Comparison of ENCODE assay signal across 30 mouse cellular contexts in genomic region chr14:49283784-49284655, GRCm38 (mm10). TPM values are rescaled to one million over a fixed set of nuclear protein-coding genes. Genes with fewer than 3 reads are reported as not detected.
DNase-seq lines count a peak whose midpoint lies in the region; ATAC-seq and TF ChIP-seq lines count a peak whose summit lies in the region.
"Had no signal": no experiment of that assay in that cellular context is flagged by ENCODE, and none has a peak within 500 bp of the region (broad histone marks: within the 10 kb centered on the region; RNA-seq: fewer than 3 reads in every experiment).

No protein-coding gene starts in this region.

- H3K36me3 ChIP-seq in kidney, postnatal 0 days (ENCODE audit: insufficient read depth, low read length) = no peaks in the 10 kb centered on the region
- H3K36me3 ChIP-seq in small intestine, adult 2 months (ENCODE audit: control insufficient read depth, insufficient read depth, low read length) = no peaks in the 10 kb centered on the region
- H3K36me3 ChIP-seq: heart, embryonic 12.5 days; hindbrain, embryonic 12.5 days; limb, embryonic 10.5 days; midbrain, embryonic 15.5 days; neural tube, embryonic 15.5 days had no signal

- intact Hi-C loops in left cerebral cortex, adult 2 months (cut with DNase I) = no loop called here

- 83% methylated on average over 7 of the region's 7 CpGs for WGBS in kidney, postnatal 0 days
- WGBS in small intestine, adult 2 months = 52% methylated on average over 7 of the region's 7 CpGs

- no peak for TF ChIP-seq POLR2A in small intestine, adult 2 months (IDR thresholded peaks at IDR 0.05; ENCODE audit: low read depth, low read length)

- H3K4me1 ChIP-seq in kidney, postnatal 0 days (replicated peaks; ENCODE audit: insufficient read depth, low read length) = no peaks in the 10 kb centered on the region
- peaks cover 10% of the 10 kb centered on the region; the same call in 1 of the 2 replicates for H3K4me1 ChIP-seq in small intestine, adult 2 months (ENCODE audit: control insufficient read depth, insufficient read depth, insufficient read length, low read length)
- H3K4me1 ChIP-seq: heart, embryonic 12.5 days; hindbrain, embryonic 12.5 days; limb, embryonic 10.5 days; midbrain, embryonic 15.5 days; neural tube, embryonic 15.5 days had no signal

- peak; percentile 98 for ATAC-seq in frontal cortex, adult (ENCODE audit: low TSS enrichment)
- 0 out of 2 replicates have a peak, but pooled peaks have one; percentile 52 for ATAC-seq in kidney, postnatal 0 days (replicated peaks; ENCODE audit: low FRiP score, low read depth)
- ATAC-seq: CD4-positive, CD25-positive, alpha-beta regulatory T cell, adult 4 months; forebrain, embryonic 16.5 days; liver, postnatal 0 days; midbrain, embryonic 15.5 days; Patski had no signal

- no peak overlapping the region for H3K4me3 ChIP-seq in kidney, postnatal 0 days (replicated peaks; ENCODE audit: low read depth, low read length)
- H3K4me3 ChIP-seq in left cerebral cortex, adult 2 months = no peak overlapping the region
- no peak overlapping the region for H3K4me3 ChIP-seq in small intestine, adult 2 months (ENCODE audit: low read depth, low read length)
- H3K4me3 ChIP-seq: heart, embryonic 12.5 days; hindbrain, embryonic 12.5 days; limb, embryonic 10.5 days; midbrain, embryonic 15.5 days; neural tube, embryonic 15.5 days had no signal

- H3K9ac ChIP-seq in kidney, postnatal 0 days (ENCODE audit: low read depth, low read length) = no peak overlapping the region
- H3K9ac ChIP-seq: heart, embryonic 12.5 days; hindbrain, embryonic 12.5 days; liver, postnatal 0 days; midbrain, embryonic 15.5 days; neural tube, embryonic 15.5 days had no signal

- no peaks in the 10 kb centered on the region for H3K27me3 ChIP-seq in kidney, postnatal 0 days (ENCODE audit: insufficient read depth, low read length)
- H3K27me3 ChIP-seq in small intestine, adult 2 months (ENCODE audit: control insufficient read depth, insufficient read depth, low read length) = no peaks in the 10 kb centered on the region
- H3K27me3 ChIP-seq: heart, embryonic 12.5 days; hindbrain, embryonic 12.5 days; neural tube, embryonic 15.5 days; Patski had no signal

- no peak for TF ChIP-seq CTCF in kidney, postnatal 0 days (IDR thresholded peaks at IDR 0.05; ENCODE audit: low read depth)
- no peak for TF ChIP-seq CTCF in left cerebral cortex, adult 2 months (IDR thresholded peaks at IDR 0.05)
- no peak for TF ChIP-seq CTCF in small intestine, adult 2 months (IDR thresholded peaks at IDR 0.05; ENCODE audit: extremely low read depth, insufficient read length, insufficient replicate concordance, low read depth, low read length)

- no peak for DNase-seq in frontal cortex, postnatal 14 days (ENCODE audit: low spot score in 2 of 2)
- DNase-seq in kidney, postnatal 0 days (ENCODE audit: low spot score) = no peak
- DNase-seq in kidney, postnatal 10 days = no peak
- DNase-seq in left cerebral cortex, adult 2 months (ENCODE audit: extremely low spot score in 1 of 2, low spot score in 2 of 2) = peak in 1 of 2 experiments; percentile 22
- DNase-seq in lung, postnatal 10 days = no peak
- no peak for DNase-seq in cerebellum, adult 9-11 months
- DNase-seq: adrenal gland, postnatal 14 days; cerebellum, adult 11 months; cerebellum, postnatal 25 days; embryo, embryonic 11 days; gastrocnemius, postnatal 10 days; heart, adult 11 months; heart, postnatal 14 days; liver, postnatal 0 days; lung, postnatal 36 days; thymus, postnatal 36 days had no signal

- H3K9me3 ChIP-seq in kidney, postnatal 0 days (replicated peaks; ENCODE audit: low read length) = no peaks in the 10 kb centered on the region
- H3K9me3 ChIP-seq: heart, embryonic 12.5 days; hindbrain, embryonic 12.5 days; limb, embryonic 10.5 days; midbrain, embryonic 15.5 days; neural tube, embryonic 15.5 days had no signal

- no peak overlapping the region for H3K27ac ChIP-seq in kidney, postnatal 0 days
- peak overlapping the region; percentile 59 for H3K27ac ChIP-seq in left cerebral cortex, adult 2 months
- H3K27ac ChIP-seq in small intestine, adult 2 months (ENCODE audit: insufficient read depth, low read depth, low read length) = 0 out of 2 replicates have a peak overlapping the region, but pooled peaks have one; percentile 16
- H3K27ac ChIP-seq: hindbrain, embryonic 12.5 days; limb, embryonic 10.5 days; midbrain, embryonic 15.5 days; neural tube, embryonic 15.5 days had no signal

- H3K4me2 ChIP-seq in kidney, postnatal 0 days (ENCODE audit: low read length) = no peak overlapping the region
- H3K4me2 ChIP-seq: heart, embryonic 12.5 days; hindbrain, embryonic 12.5 days; midbrain, embryonic 15.5 days; neural tube, embryonic 15.5 days had no signal

RNA-seq across cellular contexts. Expression of gene ccdc198, which starts 38.7 kb away (rescaled TPM):
- 235 and 239 TPM in 2 replicates for polyA plus RNA-seq in kidney, postnatal 0 days (2015; fragmentation: Nextera tagmentation; extraction: Ambion mirVana)
- not detected for total RNA-seq in left cerebral cortex, adult 2 months (2021)
- 0.18 and 0.47 TPM in 2 replicates for polyA plus RNA-seq in small intestine, adult 2 months (2012; rRNA removed)
- total RNA-seq: adrenal gland, postnatal 14 days; ES-E14; gastrocnemius, postnatal 10 days; heart, postnatal 14 days; megakaryocyte-erythroid progenitor cell, adult 5-6 weeks had no signal
- polyA plus RNA-seq: embryonic facial prominence, embryonic 14.5 days; liver, adult 2 months had no signal

Comparison
In these comparisons a context has a peak if more than half of its experiments do, and no peak if none do; other contexts are left out.
1. RNA of gene ccdc198, which starts 38.7 kb away (polyA plus RNA-seq): 235 to 239 TPM in kidney, postnatal 0 days; 0.18 to 0.47 TPM in small intestine, adult 2 months; every median in the first group is over 100 times any median in the second.